Mouse (Mus musculus): ENCODE measurements around the gene Mmaa.
A peak's percentile ranks its signal among the peaks of the same experiment; 100 is the strongest.

Gene Mmaa

DNA sequence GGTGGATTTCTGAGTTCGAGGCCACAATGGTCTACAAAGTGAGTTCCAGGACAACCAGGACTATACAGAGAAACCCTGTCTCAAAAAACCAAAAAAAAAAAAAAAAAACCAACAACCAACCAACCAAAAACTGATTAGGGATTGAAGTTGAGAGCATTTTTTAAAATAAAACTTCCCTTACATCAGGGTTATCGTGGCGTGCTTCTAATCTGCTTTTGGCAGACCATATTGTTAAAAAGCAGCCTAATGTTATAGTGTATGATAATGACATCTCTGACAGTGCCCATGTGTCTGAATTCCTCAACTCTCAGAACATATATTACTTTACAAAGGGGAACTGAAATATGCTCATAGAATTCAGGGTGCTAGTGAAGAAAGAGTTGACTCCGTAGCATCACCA is 6.5 kb downstream of the Mmaa start:
- ATAC-seq (ENCODE audit: low TSS enrichment), result no peak

DNA sequence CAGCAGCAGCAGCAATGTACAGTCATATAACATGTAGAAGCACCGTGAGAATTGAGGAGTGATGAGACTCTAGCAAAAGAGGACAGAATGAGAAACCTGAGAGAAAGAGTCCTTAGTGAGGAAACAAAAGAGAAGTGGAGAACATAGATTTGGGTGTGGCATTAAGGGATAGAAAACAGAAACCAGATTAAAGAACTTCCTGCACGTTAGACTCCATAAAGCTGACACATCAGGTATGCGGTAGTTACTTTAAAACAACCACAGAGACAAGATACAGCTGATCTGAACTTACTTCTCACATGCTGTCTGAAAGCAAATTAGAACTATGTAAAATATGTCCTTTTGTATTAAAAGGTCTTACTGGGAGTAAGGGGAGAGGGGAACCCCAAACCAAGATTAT is 8.3 kb downstream of the Mmaa start:
- ATAC-seq (ENCODE audit: low TSS enrichment), result no peak

DNA sequence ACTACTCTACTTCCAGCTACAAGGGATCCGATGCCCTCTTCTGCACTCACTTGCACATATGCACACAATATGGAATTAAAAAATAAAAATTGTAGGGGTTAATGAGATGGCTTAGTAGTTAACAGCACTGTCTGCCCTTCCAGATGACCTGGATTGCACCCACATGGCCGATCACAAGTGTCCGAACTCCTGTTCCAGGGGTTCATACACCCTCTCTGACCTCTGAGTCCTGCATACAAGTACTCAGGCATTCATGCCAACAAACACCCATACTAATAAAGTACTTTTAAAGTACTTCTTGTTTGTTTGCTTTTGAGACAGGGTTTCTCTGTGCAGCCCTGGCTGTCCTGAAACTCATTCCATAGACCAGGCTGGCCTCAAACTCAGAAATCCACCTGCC is 10.1 kb downstream of the Mmaa start:
- ATAC-seq (ENCODE audit: low TSS enrichment), result no peak

DNA sequence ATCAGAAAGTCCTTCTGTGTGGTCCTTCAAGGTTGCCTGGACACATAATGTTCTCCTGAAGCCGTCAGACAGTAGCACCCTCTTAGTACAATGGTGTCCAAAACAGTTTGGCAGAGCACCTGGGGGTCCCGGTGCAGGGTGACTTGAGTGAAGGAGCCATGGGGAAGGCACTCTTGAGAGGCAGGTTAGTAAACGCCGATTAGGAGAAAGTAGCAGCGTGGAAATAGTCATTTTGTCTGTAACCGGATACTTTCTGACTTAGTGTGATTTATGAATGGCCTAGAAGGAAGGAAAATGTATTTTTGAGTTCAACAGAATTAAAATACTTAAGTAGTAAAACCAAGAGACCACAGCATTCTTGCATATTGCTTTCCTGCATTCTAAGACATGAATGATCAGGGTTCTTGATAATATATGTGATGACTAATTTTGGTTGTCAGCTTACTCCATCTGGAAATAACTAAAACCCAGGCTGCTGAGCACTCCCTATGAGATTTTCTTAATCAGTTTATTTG is 13.3 kb downstream of the Mmaa start:
- no peak for ATAC-seq (ENCODE audit: low TSS enrichment)

DNA sequence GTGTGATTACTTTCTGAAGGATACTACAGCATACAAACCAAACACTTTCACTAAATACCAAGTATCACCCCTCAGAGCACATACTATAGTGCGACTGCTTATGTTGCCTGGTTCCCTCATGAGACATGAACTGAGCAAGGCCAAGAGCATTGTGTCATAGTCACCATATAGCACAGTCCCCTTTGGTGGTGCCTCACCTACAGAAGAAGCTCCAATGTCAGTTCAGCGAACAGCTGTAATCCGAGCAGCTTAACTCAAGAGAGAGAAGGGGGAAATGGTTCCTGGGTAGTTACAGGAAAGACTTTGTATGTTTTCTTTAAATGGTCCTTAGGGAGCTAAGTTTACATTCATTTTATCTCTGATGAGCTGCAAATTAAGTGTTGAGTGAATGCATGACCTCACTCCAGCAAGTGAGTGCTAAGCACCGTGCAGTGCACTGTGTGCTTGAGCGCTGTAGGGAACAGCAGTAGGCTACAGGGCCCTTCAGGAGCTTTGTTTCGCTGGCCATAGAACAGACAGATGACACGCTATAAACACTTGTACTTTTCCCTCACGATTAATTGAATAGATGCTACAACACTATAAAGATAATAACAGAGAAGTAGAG is 17.4 kb downstream of the Mmaa start:
- ATAC-seq (ENCODE audit: low TSS enrichment), result no peak

DNA sequence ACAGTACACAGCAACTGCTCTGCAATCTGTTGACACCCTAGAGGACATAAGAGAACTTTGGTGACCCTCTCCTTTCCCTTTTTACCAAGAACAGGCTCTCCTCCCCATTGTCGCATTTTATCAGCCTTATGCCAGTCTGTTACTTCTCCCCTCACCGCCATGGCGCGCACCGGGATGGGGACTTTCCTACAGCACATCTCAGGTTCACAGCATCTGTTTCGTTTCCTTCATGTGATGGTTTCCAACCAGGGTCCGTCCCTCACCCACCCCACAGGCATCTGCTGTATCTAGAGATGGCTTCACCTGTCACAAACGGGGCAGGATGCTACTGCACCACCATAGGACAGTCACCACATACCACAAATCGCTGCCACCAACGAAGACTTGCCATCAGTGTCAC is 19.8 kb downstream of the Mmaa start:
- ATAC-seq (ENCODE audit: low TSS enrichment), result no peak

DNA sequence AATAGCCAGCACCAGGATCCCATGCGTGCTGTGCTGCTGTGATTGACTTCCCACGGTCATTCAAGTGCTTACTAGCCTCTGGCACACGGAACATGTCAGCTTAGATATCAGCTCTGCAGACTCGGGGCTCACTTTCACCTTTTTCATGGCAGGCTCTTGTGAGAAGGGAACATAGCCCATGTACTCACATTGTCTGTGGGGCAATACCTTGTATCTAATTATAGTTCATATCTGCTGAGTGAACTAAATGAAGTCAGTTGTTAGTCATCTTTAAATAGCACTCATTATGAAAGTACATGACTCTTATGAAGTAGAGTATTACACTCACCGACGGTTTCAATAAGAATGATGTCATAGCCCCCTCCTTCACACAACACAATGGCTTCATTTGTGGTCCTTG is 21.0 kb downstream of the Mmaa start:
- ATAC-seq (ENCODE audit: low TSS enrichment), result no peak

DNA sequence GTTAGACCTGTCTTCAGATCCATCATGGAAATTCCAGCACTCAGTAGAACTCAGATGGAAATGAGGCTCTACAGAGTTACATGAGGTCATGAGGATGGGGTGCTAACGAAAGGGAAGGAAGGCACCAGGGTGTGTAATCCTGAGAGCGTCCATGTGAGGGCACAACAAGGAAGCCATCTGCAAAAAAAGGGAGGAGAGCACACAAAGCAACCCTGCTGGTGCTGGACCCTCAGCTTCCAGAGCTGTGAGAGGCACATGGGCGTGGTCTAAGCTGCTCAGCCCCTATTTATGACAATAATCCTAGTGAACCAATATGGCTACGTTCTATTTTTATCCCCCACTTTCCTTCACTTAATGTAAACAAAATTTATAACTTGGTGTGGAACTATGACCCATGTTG is 22.1 kb downstream of the Mmaa start:
- ATAC-seq (ENCODE audit: low TSS enrichment), result no peak

DNA sequence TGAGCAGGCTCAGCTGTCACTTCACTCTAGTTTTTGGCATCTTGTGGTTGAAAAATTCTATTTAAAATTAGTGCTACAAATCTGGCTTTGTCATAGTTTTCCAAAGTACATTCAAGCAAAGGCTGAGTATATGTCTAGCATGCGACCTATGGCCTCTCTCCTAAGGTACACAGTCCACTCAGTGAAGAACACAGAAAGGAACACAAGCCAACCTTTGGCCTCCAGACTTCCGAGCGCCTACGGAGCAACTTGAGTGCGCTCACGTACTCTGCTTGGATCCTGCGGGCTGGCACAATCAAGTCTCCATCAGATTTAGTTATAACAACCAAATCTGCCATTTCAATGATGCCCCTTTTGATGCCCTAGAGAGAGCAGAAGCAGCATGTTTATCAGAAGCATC is 25.8 kb downstream of the Mmaa start:
- no peak for ATAC-seq (ENCODE audit: low TSS enrichment)

DNA sequence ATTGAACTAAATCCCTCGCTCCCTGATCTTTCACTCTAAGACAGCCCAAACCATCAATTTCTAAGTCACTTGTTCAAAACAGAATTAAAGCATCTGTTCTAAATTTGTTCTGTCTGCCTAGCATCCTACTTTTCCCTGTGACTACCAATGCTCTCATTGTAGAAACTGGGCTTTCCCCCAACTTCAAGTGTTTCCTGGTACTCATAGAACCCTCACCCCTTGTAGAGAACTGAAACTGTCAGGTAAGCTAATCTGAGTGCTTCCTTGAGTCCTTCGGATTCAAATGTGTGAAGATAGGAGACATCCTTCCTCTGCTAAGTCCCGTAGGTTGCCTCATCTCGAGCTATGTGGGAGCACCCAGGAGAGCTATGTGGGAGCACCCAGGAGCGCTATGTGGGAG is 32.8 kb downstream of the Mmaa start:
- peak; percentile 38; the same call in 1 of the 2 replicates for ATAC-seq (ENCODE audit: low TSS enrichment)

DNA sequence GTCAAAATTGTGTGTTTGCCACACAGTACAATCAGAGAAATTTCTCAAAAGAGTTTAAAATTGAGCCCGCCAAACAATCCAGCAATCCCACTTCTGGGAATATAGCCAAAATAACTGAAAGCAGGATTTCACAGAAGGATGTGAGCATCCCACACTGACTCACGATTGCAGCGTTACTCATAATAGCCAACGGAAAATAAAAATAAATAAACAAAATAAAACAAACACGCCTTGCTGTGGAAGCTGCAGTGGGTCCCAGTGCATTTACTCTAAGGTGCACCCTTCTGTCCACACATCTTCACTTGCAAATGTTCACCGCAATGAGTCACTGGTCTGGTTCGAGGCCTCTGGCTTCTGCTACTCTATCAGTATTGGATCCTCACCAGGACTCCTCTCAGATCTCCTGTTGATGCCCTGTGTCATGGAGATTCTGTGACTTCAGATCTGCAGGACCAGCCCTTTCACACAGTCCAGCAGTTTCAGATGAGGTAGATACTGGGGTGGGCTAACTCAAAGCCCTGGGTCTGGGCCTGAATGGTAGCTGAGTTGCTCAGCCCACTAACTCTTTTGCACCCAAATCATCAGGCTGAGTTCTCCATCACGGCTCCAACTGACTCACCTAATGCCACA is 38.5 kb downstream of the Mmaa start:
- ATAC-seq (ENCODE audit: low TSS enrichment), result no peak

DNA sequence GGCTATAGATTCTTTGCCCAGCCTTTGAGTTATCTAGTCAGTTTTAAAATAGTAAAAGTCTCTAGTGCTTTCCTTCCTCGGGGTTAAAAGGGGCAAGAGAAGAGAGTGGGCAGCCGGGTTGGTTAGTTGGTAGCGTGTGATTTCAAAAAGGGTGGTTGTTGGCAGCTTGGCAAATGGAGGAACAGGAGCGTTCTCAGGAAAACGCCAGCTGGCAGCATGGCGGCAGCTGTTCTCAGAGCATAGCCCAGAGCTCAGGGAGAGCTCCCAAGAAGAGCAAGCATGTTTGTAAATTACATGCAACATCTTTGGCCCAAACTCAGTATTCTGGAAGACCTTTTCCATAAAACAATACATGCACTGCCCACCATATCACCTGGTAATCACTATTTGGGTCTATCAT is 41.0 kb downstream of the Mmaa start:
- no peak for ATAC-seq (ENCODE audit: low TSS enrichment)

DNA sequence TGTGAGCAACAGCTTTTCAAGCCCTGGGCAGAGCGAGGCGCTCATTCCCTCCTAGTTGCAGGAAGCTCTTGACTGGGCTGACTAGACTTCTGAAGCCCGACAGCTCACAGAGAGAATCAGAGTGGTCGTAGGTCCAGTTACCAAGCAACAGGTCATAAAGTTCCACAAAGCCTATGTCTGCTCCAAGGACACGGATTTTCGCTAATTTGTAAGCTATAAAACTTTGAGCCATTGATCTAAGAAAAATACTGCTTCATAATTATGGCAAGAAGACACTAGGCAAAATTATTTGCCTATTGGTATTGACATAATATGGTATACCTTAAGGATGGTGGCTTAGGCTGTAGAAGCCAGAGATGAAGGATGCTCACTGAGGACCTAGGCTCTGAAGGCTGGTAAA is 46.3 kb downstream of the Mmaa start, which contains the start of gene 1700011L22Rik:
Gene 1700011L22Rik, minus strand, starts transcription at position 101 of the 400 bp plus-strand sequence.
- no peak for ATAC-seq (ENCODE audit: low TSS enrichment)

DNA sequence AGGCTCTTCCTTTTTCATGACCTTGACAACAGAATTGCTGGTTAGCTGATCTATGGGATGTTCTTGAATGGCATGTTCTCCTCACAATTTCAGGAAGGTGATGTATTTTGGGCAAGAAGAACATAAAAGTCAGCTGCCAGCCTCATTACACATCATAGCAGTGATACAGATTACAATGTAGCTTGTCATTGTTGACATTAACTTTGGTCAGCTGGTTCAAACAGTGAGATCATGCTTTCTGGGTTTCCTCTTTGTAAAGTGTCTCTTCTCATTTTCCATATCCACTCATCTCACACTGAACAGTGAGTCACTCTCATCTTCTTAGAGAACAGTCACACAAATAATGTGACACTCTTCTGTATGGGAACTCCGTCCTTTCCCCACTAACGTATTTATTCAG is 51.3 kb downstream of the Mmaa start:
- no peak for ATAC-seq (ENCODE audit: low TSS enrichment)

DNA sequence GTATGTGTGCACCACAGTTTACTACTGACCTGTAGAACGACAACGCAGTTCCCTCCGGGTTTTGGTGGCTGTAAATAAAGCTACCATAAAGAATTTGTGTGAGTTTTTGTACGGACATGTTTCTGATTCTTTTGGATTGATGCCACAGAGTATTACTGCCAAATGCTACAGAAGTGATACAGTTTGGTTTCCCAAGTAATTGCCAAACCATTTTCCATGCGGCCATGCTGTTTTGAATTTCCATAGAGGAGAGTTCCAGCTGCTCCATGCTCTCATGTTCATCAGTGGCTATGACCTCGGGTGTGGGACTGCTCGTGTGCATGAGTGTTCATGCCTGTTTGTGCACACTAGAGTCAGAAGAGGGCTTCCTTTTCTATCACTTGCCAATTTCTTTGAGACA is 54.7 kb downstream of the Mmaa start:
- ATAC-seq (ENCODE audit: low TSS enrichment), result no peak

DNA sequence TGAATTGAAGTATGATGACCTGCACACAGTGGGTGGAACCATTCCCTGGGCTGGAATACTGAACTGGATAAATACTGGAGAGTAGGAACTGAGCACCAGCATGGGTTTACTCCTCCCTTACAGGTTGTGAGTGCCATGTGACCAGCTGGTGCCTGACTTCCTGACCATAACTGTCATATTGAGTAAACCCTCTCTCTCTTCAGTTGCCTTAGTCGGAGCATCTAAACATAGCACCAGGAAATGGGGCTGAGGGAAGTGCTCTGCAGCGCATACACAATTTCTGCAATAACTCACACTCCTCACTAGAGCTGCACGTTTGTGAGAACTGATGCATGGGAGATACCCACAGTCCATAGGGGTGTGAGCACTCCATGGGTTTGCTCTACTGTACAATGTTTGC is 55.4 kb downstream of the Mmaa start:
- no peak for ATAC-seq (ENCODE audit: low TSS enrichment)

DNA sequence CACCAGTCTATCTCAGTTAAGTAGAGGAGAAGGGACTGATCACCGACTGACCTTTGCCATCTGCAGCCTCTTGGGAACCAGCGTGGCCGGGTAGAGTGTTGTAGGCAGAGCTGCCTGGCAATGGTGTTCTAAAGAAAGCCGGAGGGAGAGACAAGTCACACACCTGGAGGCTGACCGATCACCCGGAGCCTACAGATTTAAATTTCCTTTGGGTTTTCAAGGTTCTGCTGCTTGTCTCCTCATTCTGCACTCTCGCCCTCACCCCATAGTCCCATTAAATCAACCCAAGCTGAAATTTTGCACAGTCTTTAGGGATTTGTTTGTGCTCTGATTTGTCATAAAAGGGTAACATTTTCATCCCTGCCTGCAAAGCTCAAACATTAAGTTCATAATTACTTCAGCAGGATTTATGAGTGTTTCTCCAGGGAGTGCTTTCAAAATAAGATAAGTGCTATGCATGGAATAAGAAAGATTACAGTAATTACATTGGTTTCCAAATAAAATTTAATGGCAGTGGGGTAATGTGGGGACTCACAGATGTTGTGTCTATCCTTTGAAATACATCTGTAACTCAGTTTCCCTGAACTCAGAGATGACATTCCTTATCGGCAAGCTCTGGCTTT is 65.4 kb downstream of the Mmaa start:
- no peak for ATAC-seq (ENCODE audit: low TSS enrichment)

DNA sequence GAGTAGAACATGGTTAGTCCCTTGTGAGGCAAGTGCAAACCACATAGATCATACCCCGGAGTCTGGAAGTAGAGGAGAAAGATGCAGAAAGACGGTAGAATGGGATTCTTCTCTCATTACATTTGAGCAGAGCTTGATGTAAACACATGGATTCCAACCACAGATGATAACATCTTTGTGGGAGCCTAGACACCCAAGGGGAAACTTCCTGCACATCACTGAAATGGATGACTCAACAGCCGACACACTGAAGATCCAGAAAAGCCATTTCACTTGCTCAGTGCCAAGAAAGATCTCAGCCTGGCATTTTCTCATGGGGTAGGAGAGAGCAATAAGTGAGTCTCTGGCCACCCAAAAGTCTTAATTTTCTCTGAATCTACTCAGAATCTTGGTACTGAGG is 66.8 kb downstream of the Mmaa start:
- ATAC-seq (ENCODE audit: low TSS enrichment), result no peak

DNA sequence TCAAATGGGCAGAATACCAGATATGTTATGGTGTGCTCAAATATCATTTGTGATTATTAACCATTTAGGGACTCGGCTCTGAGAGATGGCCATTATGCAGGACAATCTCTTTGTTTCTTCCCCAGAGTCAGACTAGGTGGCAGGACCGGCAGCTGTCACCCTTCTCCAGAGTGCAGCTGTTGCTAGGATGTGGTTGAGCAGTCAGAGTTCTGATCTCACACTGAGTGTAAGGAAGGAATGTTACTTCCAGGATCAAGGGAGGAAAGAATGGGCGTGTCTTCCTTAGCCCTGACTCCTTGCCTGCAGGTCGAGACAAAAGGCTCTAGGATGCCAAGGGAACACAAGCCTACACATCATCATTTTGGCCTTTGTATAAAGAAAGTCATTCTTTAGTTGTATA is 67.5 kb downstream of the Mmaa start:
- ATAC-seq (ENCODE audit: low TSS enrichment), result no peak

DNA sequence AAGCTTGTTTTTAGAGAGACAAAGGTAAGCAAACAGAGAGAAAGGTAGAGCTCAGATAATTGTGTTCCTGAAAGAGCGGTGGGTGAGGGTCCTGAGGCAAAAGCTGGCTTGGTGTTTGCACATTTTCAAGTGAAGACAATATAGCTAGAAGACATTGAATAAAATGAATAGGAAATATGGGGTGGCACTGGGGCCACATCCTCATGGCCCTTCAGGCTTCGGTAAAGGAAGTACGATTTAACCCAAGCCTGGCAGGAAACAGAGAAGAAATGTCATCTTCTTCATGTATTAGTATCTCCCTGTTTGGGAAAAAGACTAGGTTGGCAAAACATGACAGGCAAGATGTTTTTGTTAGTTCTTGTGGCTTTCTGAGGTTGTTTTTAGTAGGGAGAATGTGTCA is 68.7 kb downstream of the Mmaa start:
- no peak for ATAC-seq (ENCODE audit: low TSS enrichment)

DNA sequence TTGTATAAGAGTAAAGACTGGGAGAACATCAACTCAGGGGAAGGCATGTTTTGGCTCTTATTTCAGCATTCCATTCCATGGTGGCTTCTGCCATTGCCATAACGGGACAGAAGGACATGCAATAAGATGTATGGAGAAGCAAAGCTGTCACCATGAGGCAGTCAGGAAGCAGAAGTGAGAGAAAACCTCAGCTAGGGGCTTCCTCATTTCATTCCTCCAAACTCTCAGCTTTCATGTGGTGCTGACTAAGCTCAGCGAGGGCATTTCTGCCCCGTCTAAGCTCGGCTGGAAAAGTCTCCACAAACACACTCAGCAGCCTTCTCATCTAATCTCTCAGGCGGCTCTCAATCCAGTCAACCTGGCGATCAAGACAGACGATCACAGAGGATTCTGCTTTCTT is 69.2 kb downstream of the Mmaa start:
- no peak for ATAC-seq (ENCODE audit: low TSS enrichment)

DNA sequence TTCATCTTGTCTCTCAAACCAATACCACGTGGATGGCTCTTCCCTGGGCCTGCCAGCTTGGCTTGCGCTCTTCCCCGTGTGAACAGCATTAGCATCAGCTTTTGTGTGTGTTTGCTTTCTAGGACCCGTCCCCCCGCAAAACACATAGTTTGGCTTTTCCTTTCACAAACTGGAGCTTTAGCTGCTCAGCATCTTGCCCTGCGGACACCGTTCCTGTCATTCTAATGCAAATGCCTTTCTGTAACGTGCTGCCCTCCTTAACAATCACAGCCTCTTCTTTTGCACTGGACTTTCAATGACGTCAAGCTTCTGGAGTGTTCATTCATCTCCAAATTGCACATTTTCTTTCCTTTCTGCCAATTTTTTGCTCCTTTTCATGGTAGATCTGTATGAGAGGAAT is 70.4 kb downstream of the Mmaa start:
- ATAC-seq (ENCODE audit: low TSS enrichment), result no peak

DNA sequence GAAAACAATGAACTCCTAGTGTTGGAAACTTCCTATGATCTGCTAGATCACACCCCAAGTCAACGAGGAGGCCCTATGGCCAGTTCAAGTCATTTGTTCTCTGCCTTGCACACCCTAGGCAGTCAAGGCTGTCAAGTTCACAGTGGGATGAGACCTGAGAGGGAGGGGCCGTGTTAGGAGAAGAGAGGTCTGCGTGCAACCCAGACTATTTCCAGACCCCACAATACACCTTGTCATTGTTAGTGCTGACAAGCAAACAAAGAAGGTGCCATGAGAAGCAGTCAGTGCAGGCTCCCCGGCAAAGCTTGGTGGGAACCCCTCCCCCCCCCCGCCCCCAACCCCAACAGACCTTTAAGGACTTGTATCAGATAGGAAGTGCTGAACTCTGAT is 72.0 kb downstream of the Mmaa start:
- no peak for ATAC-seq (ENCODE audit: low TSS enrichment)
